Mouse (Mus musculus) forebrain, embryonic 16.5 days (tissue): ENCODE results near the gene Muc3. TPM values are rescaled to one million over a fixed set of nuclear protein-coding genes. Genes with fewer than 3 reads are reported as not detected.
A peak's percentile ranks its signal among the peaks of the same experiment; 100 is the strongest.
"Not testable (repeated sequence)": the region's sequence is repeated elsewhere in the genome, so short reads cannot be mapped to it uniquely, and the experiment has no call there.

Experiments used
- ATAC-seq: fragments of 200-750 bp; cut with Nextera tagmentation; 2 replicates; pipeline ENCODE4 v1.8.0; 2017; ENCODE audit warnings: mild to moderate bottlenecking, moderate library complexity
- H3K27ac ChIP-seq: fragments of 300-500 bp; sonication (generic); 2 replicates; pipeline ENCODE4 v1.5.1; 2014; ENCODE audit warnings: low read length, control low read depth
- H3K27me3 ChIP-seq: fragments of 300-500 bp; sonication (generic); replicated peaks from 2 replicates; pipeline ENCODE4 v1.6.1; 2014; ENCODE audit warnings: low read length; ENCODE audit not compliant: control insufficient read depth, insufficient read depth
- H3K36me3 ChIP-seq: fragments of 300-500 bp; sonication (generic); 2 replicates; pipeline ENCODE4 v1.6.1; 2014; ENCODE audit not compliant: control insufficient read depth, insufficient read depth
- H3K4me1 ChIP-seq: fragments of 300-500 bp; sonication (generic); replicated peaks from 2 replicates; pipeline ENCODE4 v1.6.1; 2014; ENCODE audit warnings: low read length; ENCODE audit not compliant: control insufficient read depth, insufficient read depth
- H3K4me2 ChIP-seq: fragments of 300-500 bp; sonication (generic); 2 replicates; pipeline ENCODE4 v1.6.1; 2014; ENCODE audit warnings: mild to moderate bottlenecking, low read length, control low read depth
- H3K4me3 ChIP-seq: fragments of 300-500 bp; sonication (generic); replicated peaks from 2 replicates; pipeline ENCODE4 v1.5.1; 2014; ENCODE audit warnings: mild to moderate bottlenecking, low read length, control low read depth
- H3K9ac ChIP-seq: fragments of 300-500 bp; sonication (generic); replicated peaks from 2 replicates; pipeline ENCODE4 v1.6.1; 2014; ENCODE audit warnings: low read depth, low read length, control low read depth
- H3K9me3 ChIP-seq: fragments of 300-500 bp; sonication (generic); 2 replicates; pipeline ENCODE4 v1.6.1; 2016; ENCODE audit warnings: low read length; ENCODE audit not compliant: control insufficient read depth
- WGBS: fragments of 180-500 bp; shearing (Covaris S2); extraction: QIAGEN DNeasy Blood & Tissue Kit; methylation state at CpG from one replicate; pipeline ENCODE4 v1.1.7; 2014; 5-methylcytosine and 5-hydroxymethylcytosine counted together
- polyA plus RNA-seq: library from polyadenylated mRNA; unstranded; fragments of >200 nt; fragmentation: Nextera tagmentation; extraction: Ambion mirVana; gene quantifications from 2 replicates; pipeline ENCODE4 v1.2.1, GENCODE M21; 2015

The Muc3 gene
- polyA plus RNA-seq, 1 experiment from 2014 or later: not detected

- no peak for ATAC-seq
- no peak overlapping the region for H3K27ac ChIP-seq
These were observed 17.6 kb downstream of the Muc3 start for GRCm38 (mm10) chr5:137131490-137131889.

DNA sequence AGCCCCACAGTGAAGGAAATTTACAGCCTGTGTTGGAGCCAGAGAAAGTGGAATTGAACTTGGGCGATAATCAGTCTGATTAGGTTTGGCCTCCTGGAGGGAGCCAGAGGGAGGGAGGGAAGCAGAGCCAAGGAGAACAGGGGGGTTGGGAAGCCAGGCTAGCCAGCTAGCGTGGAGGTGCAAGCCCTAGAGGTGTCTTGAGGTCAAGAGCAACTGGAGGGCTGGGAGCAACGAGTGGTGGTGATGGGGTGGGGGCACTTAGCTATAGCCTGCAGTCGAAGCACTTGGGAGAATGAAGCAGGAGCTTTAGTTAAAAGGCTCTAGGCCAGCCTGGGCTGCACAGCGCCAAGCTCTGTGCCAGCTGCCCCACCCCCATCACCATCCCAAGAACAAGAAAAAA is 19.8 kb downstream of the Muc3 start:
- Histone ChIP-seq H3K9me3 (no peaks in the 10 kb centered on the region), H3K4me2 (no peak overlapping the region), H3K27ac (no peak overlapping the region), H3K4me3 (no peak overlapping the region), H3K36me3 (no peaks in the 10 kb centered on the region), H3K9ac (no peak overlapping the region), H3K27me3 (no peaks in the 10 kb centered on the region), H3K4me1 (peaks cover 6% of the 10 kb centered on the region)
- 28% methylated on average over 5 of the region's 5 CpGs for WGBS
- ATAC-seq: no peak

More at GRCm38 (mm10) chr5:137131490-137131889, 17.6 kb downstream of the Muc3 start:
- H3K4me2 ChIP-seq: no peak overlapping the region
- no peaks in the 10 kb centered on the region for H3K9me3 ChIP-seq
- WGBS: 1% methylated on average over 3 of the region's 3 CpGs
- H3K36me3 ChIP-seq: no peaks in the 10 kb centered on the region
- no peaks in the 10 kb centered on the region for H3K27me3 ChIP-seq
- no peak overlapping the region for H3K4me3 ChIP-seq
- peaks cover 6% of the 10 kb centered on the region for H3K4me1 ChIP-seq
- no peak overlapping the region for H3K9ac ChIP-seq

- H3K27ac ChIP-seq: peak overlapping the region; percentile 58
- no peak for ATAC-seq
- H3K9me3 ChIP-seq: no peaks in the 10 kb centered on the region
- H3K36me3 ChIP-seq: no peaks in the 10 kb centered on the region
- H3K4me2 ChIP-seq: no peak overlapping the region
- no peak overlapping the region for H3K9ac ChIP-seq
- no peaks in the 10 kb centered on the region for H3K27me3 ChIP-seq
- H3K4me3 ChIP-seq: no peak overlapping the region
- WGBS: 80% methylated on average over 4 of the region's 4 CpGs
- H3K4me1 ChIP-seq: peaks cover 10% of the 10 kb centered on the region
These were observed 25.6 kb downstream of the Muc3 start for GRCm38 (mm10) chr5:137123516-137123915.

GRCm38 (mm10) chr5:137122686-137123193 is 26.4 kb downstream of the Muc3 start:
- Histone ChIP-seq H3K36me3 (no peaks in the 10 kb centered on the region), H3K4me1 (peaks cover 10% of the 10 kb centered on the region), H3K9ac (peak overlapping the region; percentile 14; the same call in 1 of the 2 replicates), H3K27me3 (no peaks in the 10 kb centered on the region), H3K9me3 (no peaks in the 10 kb centered on the region), H3K4me3 (0 out of 2 replicates have a peak overlapping the region, but pooled peaks have one; percentile 2), H3K4me2 (peak overlapping the region; percentile 33), H3K27ac (peak overlapping the region; percentile 58)
- 3% methylated on average over 14 of the region's 14 CpGs for WGBS
- ATAC-seq: peak; percentile 86

GRCm38 (mm10) chr5:137121280-137121679 is 27.8 kb downstream of the Muc3 start:
- WGBS: 81% methylated on average over 4 of the region's 4 CpGs
- Histone ChIP-seq H3K9me3 (no peaks in the 10 kb centered on the region), H3K27me3 (no peaks in the 10 kb centered on the region), H3K27ac (no peak overlapping the region), H3K4me1 (peaks cover 13% of the 10 kb centered on the region), H3K9ac (no peak overlapping the region), H3K4me2 (no peak overlapping the region), H3K4me3 (no peak overlapping the region), H3K36me3 (no peaks in the 10 kb centered on the region)
- ATAC-seq: no peak

GRCm38 (mm10) chr5:137118878-137119277 is 30.2 kb downstream of the Muc3 start:
- ATAC-seq: no peak
- Histone ChIP-seq H3K4me2 (no peak overlapping the region), H3K9ac (no peak overlapping the region), H3K27me3 (no peaks in the 10 kb centered on the region), H3K27ac (no peak overlapping the region), H3K36me3 (no peaks in the 10 kb centered on the region), H3K4me1 (peaks cover 18% of the 10 kb centered on the region), H3K4me3 (no peak overlapping the region), H3K9me3 (no peaks in the 10 kb centered on the region)
- 62% methylated on average over 4 of the region's 4 CpGs for WGBS

- not testable (repeated sequence) for H3K4me2 ChIP-seq, H3K27me3 ChIP-seq, ATAC-seq, H3K9me3 ChIP-seq, H3K9ac ChIP-seq, H3K4me3 ChIP-seq, H3K27ac ChIP-seq, H3K36me3 ChIP-seq
- WGBS: 94% methylated on average over 3 of the region's 3 CpGs
- H3K4me1 ChIP-seq: peaks cover 15% of the 10 kb centered on the region
These were observed 31.1 kb downstream of the Muc3 start for GRCm38 (mm10) chr5:137117994-137118393.

- peaks cover 8% of the 10 kb centered on the region for H3K4me1 ChIP-seq
- H3K36me3 ChIP-seq: no peaks in the 10 kb centered on the region
- H3K4me3 ChIP-seq: no peak overlapping the region
- no peak overlapping the region for H3K9ac ChIP-seq
- no peaks in the 10 kb centered on the region for H3K9me3 ChIP-seq
- no peak overlapping the region for H3K27ac ChIP-seq
- no peak for ATAC-seq
- 89% methylated on average over 2 of the region's 2 CpGs for WGBS
- H3K27me3 ChIP-seq: no peaks in the 10 kb centered on the region
- no peak overlapping the region for H3K4me2 ChIP-seq
These were observed 32.1 kb downstream of the Muc3 start for GRCm38 (mm10) chr5:137116987-137117386.

GRCm38 (mm10) chr5:137115866-137116847 is 33.0 kb downstream of the Muc3 start, which contains the start of gene Trim56:
TSS of gene Trim56 (minus strand) at chr5:137116209.
- peak; percentile 57; the same call in 1 of the 2 replicates for ATAC-seq
- no peaks in the 10 kb centered on the region for H3K36me3 ChIP-seq

More at GRCm38 (mm10) chr5:137115866-137116847, 33.0 kb downstream of the Muc3 start, which contains the start of gene Trim56:
- H3K27me3 ChIP-seq: no peaks in the 10 kb centered on the region
- peak within 1 kb of the TSS; percentile 62 for H3K4me2 ChIP-seq
- H3K4me1 ChIP-seq: peaks cover 8% of the 10 kb centered on the region
- WGBS: 13% methylated on average over 28 of the region's 29 CpGs
- peak within 1 kb of the TSS; percentile 36 for H3K4me3 ChIP-seq
- no peaks in the 10 kb centered on the region for H3K9me3 ChIP-seq
- no peak within 1 kb of the TSS for H3K27ac ChIP-seq
- H3K9ac ChIP-seq: peak within 1 kb of the TSS; percentile 49
